22 mouse cellular contexts compared by ENCODE assay signal in genomic region chr16:55720430-55720829, GRCm38 (mm10).
"Had no signal": no experiment of that assay in that cellular context is flagged by ENCODE, and none has a peak within 500 bp of the region (broad histone marks: within the 10 kb centered on the region; RNA-seq: fewer than 3 reads in every experiment).

No protein-coding gene starts in this region.

- H3K4me3 ChIP-seq: kidney, embryonic 15.5 days; limb, embryonic 12.5 days; limb, embryonic 15.5 days; midbrain, embryonic 12.5 days; midbrain, embryonic 15.5 days; neural tube, embryonic 12.5 days; neural tube, embryonic 15.5 days; stomach, embryonic 15.5 days had no signal

- H3K27ac ChIP-seq: kidney, embryonic 15.5 days; limb, embryonic 12.5 days; limb, embryonic 15.5 days; liver, embryonic 14.5 days; midbrain, embryonic 12.5 days; midbrain, embryonic 15.5 days; neural tube, embryonic 12.5 days; neural tube, embryonic 15.5 days; stomach, embryonic 15.5 days had no signal

- H3K27me3 ChIP-seq: kidney, embryonic 15.5 days; limb, embryonic 12.5 days; limb, embryonic 15.5 days; midbrain, embryonic 12.5 days; midbrain, embryonic 15.5 days; neural tube, embryonic 12.5 days; neural tube, embryonic 15.5 days; stomach, embryonic 15.5 days had no signal

- H3K9me3 ChIP-seq: kidney, embryonic 15.5 days; limb, embryonic 12.5 days; limb, embryonic 15.5 days; midbrain, embryonic 12.5 days; midbrain, embryonic 15.5 days; neural tube, embryonic 12.5 days; neural tube, embryonic 15.5 days; stomach, embryonic 15.5 days had no signal

- ATAC-seq: liver, postnatal 0 days; lung, postnatal 0 days; midbrain, embryonic 15.5 days had no signal

- H3K36me3 ChIP-seq: kidney, embryonic 15.5 days; limb, embryonic 12.5 days; limb, embryonic 15.5 days; midbrain, embryonic 12.5 days; midbrain, embryonic 15.5 days; neural tube, embryonic 12.5 days; neural tube, embryonic 15.5 days; stomach, embryonic 15.5 days had no signal

- H3K9ac ChIP-seq: kidney, embryonic 15.5 days; limb, embryonic 12.5 days; limb, embryonic 15.5 days; liver, embryonic 14.5 days; liver, postnatal 0 days; lung, embryonic 14.5 days; midbrain, embryonic 12.5 days; midbrain, embryonic 15.5 days; neural tube, embryonic 12.5 days; neural tube, embryonic 15.5 days; stomach, embryonic 15.5 days had no signal

- DNase-seq: kidney, adult 11 months; kidney, adult 8-10 months; kidney, postnatal 14 days; kidney, postnatal 4 days; liver, postnatal 0 days; lung, embryonic 14.5 days; lung, postnatal 36 days; right cerebral cortex, adult 18-20 months; right cerebral cortex, postnatal 14 days; right cerebral cortex, postnatal 4 days; thymus, adult 18-20 months; thymus, postnatal 36 days had no signal

- H3K4me1 ChIP-seq: kidney, embryonic 15.5 days; limb, embryonic 12.5 days; limb, embryonic 15.5 days; midbrain, embryonic 12.5 days; midbrain, embryonic 15.5 days; neural tube, embryonic 12.5 days; neural tube, embryonic 15.5 days; stomach, embryonic 15.5 days had no signal
